Mouse (Mus musculus) cerebellum, adult 2 months (tissue): ENCODE measurements around the gene Inka1. TPM values are rescaled to one million over a fixed set of nuclear protein-coding genes. Genes with fewer than 3 reads are reported as not detected.

Experiments used
- DNase-seq, 2 experiments: peaks; one replicate each; pipeline ENCODE4 v3.0.0; 2021
- H3K27ac ChIP-seq: fragments of 200-500 bp; 2 replicates; pipeline ENCODE4 v1.5.1; 2012; ENCODE audit warnings: low read length, control low read depth, inconsistent platforms; ENCODE audit not compliant: insufficient read depth
- H3K27me3 ChIP-seq: fragments of 200-500 bp; 2 replicates; pipeline ENCODE4 v1.6.1; 2012; ENCODE audit warnings: inconsistent platforms, mild to moderate bottlenecking, low read length, moderate library complexity; ENCODE audit not compliant: control insufficient read depth, insufficient read depth
- H3K4me1 ChIP-seq: fragments of 200-500 bp; 2 replicates; pipeline ENCODE4 v1.6.1; 2011; ENCODE audit warnings: low read length; ENCODE audit not compliant: control insufficient read depth, insufficient read depth
- H3K4me3 ChIP-seq: fragments of 200-500 bp; replicated peaks from 2 replicates; pipeline ENCODE3; 2011; ENCODE audit warnings: mild to moderate bottlenecking, low read depth, low read length, control low read depth; ENCODE audit not compliant: insufficient read depth
- CTCF ChIP-seq: fragments of 200-500 bp; IDR thresholded peaks from 2 replicates; pipeline ENCODE4 v1.5.1; 2011; ENCODE audit warnings: low read depth, mild to moderate bottlenecking, control low read depth, low read length, moderate library complexity, borderline replicate concordance; ENCODE audit not compliant: insufficient read depth
- POLR2A ChIP-seq: fragments of 200-500 bp; IDR thresholded peaks from 2 replicates; pipeline ENCODE4 v1.6.1; 2011; ENCODE audit warnings: low read length, control low read depth, borderline replicate concordance; ENCODE audit not compliant: insufficient read depth
- WGBS: fragments of 180-500 bp; shearing (Covaris S2); methylation state at CpG from one replicate; pipeline ENCODE4 v1.1.7; 2018; 5-methylcytosine and 5-hydroxymethylcytosine counted together
- polyA plus RNA-seq: library from polyadenylated mRNA; depleted of rRNA; stranded (reverse); fragments of >200 nt; gene quantifications from 2 replicates; pipeline ENCODE4 v1.2.3, GENCODE M21; 2012

The Inka1 gene
- polyA plus RNA-seq, 1 experiment: 5.7 TPM

DNA sequence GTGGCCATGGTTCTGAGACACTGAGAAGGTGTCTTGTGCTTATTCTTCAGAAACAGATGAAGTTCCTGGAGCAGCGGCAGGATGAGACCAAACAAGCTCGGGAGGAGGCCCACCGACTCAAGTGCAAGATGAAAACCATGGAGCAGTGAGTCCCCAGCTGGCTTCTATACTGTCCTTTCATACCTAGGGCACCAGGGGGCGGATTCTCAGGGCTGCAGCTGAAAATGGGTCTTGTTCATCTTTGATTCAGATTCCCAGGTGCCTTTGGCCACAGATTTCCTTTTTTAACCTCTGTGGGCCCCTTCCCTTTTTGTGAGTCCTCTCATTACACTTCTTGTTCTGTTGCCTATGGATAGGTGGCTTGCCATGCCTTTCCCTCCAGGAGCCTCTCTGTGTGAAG is 24.8 kb downstream of the Inka1 start:
- H3K27ac ChIP-seq: no peak overlapping the region
- no peak for DNase-seq
- no peak overlapping the region for H3K4me3 ChIP-seq
- 81% methylated on average over 4 of the region's 4 CpGs for WGBS
- no peaks in the 10 kb centered on the region for H3K27me3 ChIP-seq
- TF ChIP-seq CTCF: no peak
- TF ChIP-seq POLR2A: no peak
- H3K4me1 ChIP-seq: no peaks in the 10 kb centered on the region

DNA sequence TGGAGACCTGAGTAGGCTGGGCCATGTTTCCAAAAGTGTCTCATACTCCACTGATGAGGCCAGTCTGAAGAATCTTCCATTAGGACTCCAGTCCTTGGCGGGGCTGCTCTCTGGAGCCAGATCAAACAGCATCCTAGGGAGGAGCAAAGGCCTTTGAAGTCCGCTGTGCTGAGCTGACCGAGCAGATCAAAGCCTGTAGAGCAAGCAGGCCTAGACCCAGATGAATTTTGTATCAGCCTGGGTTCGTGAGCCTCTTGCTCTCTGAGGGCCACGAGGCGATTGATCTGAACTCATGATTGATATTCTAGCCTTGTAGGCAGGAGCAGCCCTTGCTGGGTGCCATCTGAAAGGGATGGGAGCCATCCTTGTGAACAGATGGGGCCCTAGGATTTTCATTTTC is 25.8 kb downstream of the Inka1 start:
- TF ChIP-seq POLR2A: no peak
- no peak for TF ChIP-seq CTCF
- DNase-seq: no peak
- H3K27me3 ChIP-seq: no peaks in the 10 kb centered on the region
- H3K4me3 ChIP-seq: no peak overlapping the region
- H3K4me1 ChIP-seq: no peaks in the 10 kb centered on the region
- no peak overlapping the region for H3K27ac ChIP-seq
- 73% methylated on average over 6 of the region's 6 CpGs for WGBS

DNA sequence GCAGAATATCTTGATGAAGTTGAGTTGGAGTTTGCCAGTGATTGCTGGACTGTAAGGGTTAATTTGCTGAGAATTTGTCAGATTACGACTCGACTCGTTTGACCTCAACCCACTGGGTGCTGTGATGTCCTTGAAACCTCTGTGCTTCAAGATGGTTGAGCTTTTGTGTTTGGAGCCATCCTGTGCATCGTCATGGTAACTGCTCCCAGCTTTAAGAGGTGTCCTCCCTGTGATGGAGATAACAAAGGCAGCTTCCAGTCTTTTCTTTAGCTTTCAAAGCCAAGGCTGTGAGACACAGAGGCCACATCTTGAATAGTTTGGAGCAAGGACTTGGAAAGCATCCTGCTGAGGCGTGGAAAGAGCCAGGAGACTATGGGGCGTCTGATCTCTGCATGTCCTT is 28.5 kb downstream of the Inka1 start:
- Histone ChIP-seq H3K27ac (no peak overlapping the region), H3K4me1 (no peaks in the 10 kb centered on the region), H3K4me3 (no peak overlapping the region), H3K27me3 (no peaks in the 10 kb centered on the region)
- TF ChIP-seq CTCF: no peak
- no peak for TF ChIP-seq POLR2A
- no peak for DNase-seq
- 30% methylated on average over 6 of the region's 6 CpGs for WGBS

DNA sequence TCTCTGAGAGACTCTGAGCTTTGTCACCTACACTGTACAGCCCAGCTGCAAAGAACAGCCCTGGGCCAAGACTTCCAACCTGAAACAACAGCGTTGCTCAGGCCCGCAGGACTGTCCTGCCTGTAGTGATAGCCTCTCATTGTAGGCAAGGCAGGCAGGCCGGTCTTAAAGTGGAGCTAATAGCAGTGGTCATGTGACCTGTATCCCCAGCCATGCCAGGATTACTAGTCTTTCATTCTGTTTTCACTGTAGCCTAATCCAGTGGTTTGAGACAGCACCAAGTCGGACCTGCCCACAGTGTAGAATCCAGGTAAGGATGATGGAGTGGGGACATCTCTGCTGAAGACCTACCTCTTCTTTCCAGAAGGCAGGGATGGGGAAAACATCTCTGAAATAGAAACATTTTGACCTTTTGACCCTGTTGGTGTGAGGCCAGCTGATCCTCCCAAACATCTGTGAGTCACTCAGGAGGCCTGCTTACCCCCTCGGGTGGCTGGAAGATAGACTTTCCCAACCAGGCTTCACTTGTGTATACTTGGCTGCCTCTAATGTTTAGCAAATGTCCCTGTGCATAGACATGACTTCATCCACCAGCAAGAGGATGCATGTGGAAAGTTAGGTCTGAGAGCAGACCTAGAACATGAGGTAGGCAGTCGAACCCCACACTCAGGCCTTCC is 29.9 kb downstream of the Inka1 start:
- no peaks in the 10 kb centered on the region for H3K27me3 ChIP-seq
- no peak overlapping the region for H3K4me3 ChIP-seq
- H3K27ac ChIP-seq: no peak overlapping the region
- WGBS: 87% methylated on average over 6 of the region's 6 CpGs
- no peaks in the 10 kb centered on the region for H3K4me1 ChIP-seq
- no peak for TF ChIP-seq POLR2A
- TF ChIP-seq CTCF: no peak
- no peak for DNase-seq

DNA sequence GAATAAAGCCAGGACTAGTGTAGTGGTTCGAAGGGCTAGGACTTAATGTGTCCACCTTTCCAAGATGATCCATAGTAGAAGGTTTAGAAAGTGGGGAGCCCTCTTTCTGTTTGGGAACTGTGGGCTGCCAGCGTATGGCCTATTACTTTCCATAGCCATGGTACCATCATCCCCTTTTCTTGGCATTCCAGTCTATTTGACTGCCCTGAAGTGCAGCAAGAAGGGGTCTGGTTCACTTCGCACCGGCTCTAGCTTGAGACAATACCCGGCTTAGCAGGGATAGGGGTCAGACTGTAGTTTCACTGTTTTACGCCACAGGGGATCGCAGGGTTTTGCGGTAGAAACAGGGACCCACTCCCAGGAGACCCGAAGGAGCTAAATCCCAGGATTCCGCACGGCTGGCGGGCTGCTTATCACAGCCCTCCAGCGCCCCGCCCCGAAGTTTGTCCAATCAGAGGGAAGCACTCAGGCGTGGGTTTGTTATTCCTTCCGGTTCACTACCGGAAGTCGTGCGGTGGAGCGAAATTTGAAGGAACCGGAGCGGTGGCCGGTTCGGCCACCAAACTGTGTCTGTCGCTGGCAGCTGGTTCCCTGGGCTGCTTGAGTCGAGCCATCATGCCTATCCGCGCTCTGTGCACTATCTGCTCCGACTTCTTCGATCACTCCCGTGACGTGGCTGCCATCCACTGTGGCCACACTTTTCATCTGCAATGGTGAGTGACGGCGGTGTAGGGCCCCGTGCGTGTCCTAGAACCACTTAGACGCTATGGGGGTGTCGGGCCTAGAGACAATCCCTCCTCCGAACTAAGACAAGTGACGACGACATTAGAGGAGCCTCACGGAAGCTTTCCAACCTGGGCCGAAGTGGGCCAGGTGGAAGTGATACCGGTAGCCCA is 35.0 kb downstream of the Inka1 start:
- peak; percentile 90 to 91 for DNase-seq
- Histone ChIP-seq H3K4me1 (peaks cover 4% of the 10 kb centered on the region; the same call in 1 of the 2 replicates), H3K27ac (peak overlapping the region; percentile 37), H3K4me3 (peak overlapping the region; percentile 75), H3K27me3 (no peaks in the 10 kb centered on the region)
- TF ChIP-seq POLR2A (peak; percentile 84; the same call in 1 of the 2 replicates), CTCF (no peak)
- WGBS: 12% methylated on average over 45 of the region's 45 CpGs

DNA sequence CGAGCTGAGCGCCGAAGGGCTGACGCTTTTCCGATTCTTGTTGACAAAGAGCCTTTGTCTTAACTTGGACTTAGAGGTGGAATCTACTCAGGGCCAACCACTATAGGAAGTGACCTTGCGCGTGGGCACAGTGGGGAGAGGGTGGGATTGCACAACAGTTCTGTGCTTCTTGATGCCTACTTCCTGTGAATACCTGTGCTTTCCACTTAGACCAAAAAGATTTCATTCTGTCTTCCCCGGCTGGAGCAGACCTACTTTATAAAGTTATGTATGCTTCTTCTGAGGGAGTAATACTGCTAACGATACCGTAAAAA is 35.8 kb downstream of the Inka1 start, which contains the start of gene Traip:
Gene Traip (plus strand): TSS at position 215 of the 314 bp plus-strand sequence.
- 92% methylated on average over 10 of the region's 10 CpGs for WGBS
- no peak for TF ChIP-seq POLR2A
- Histone ChIP-seq H3K4me1 (peaks cover 4% of the 10 kb centered on the region; the same call in 1 of the 2 replicates), H3K27ac (peak within 1 kb of the TSS; percentile 37), H3K27me3 (no peaks in the 10 kb centered on the region), H3K4me3 (peak within 1 kb of the TSS; percentile 75)
- DNase-seq: no peak

DNA sequence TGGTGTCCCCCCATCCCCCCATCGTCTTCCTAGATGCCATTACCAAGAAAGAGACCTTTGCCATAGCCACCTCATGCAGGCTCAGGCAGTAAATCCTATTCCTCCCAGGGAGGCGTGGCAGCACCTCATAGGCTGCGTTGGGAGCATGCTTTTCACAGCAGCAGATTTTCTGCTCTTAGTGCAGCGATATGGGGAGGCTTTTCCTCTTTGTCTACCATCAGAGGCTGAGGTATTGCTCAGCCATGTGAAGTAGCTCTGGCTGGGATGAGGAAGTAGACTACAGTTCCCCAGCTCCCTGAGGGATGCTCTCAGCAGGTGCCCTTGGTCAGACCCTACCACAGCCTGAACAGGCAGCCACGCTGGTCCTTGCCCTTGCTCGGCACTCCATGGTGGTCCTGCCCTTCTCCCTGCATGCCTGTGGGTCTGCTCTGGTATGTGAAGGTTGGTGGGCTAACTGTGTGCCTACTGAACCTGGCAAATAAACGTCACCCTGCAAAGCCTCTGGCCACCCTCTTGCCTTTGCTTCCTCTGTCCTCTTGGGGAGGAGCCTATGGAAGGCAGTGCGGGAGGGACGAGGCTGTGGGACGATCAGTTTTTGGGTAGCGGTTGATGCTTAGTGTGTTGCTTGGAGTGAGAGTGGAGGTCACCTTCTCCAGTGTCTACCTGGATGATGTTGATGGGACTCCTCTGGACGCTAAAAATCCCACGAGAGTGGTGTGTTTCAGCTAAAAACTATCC is 36.3 kb downstream of the Inka1 start:
- Histone ChIP-seq H3K4me3 (no peak overlapping the region), H3K4me1 (peaks cover 4% of the 10 kb centered on the region; the same call in 1 of the 2 replicates), H3K27ac (no peak overlapping the region), H3K27me3 (no peaks in the 10 kb centered on the region)
- DNase-seq: no peak
- 83% methylated on average over 13 of the region's 13 CpGs for WGBS
- TF ChIP-seq POLR2A (no peak), CTCF (no peak)
